Mouse (Mus musculus): ENCODE measurements around the gene Shisa9. TPM values are rescaled to one million over a fixed set of nuclear protein-coding genes. Genes with fewer than 3 reads are reported as not detected.

The Shisa9 gene
- polyA plus RNA-seq, 1 experiment from 2014 or later, result 0.20 TPM

DNA sequence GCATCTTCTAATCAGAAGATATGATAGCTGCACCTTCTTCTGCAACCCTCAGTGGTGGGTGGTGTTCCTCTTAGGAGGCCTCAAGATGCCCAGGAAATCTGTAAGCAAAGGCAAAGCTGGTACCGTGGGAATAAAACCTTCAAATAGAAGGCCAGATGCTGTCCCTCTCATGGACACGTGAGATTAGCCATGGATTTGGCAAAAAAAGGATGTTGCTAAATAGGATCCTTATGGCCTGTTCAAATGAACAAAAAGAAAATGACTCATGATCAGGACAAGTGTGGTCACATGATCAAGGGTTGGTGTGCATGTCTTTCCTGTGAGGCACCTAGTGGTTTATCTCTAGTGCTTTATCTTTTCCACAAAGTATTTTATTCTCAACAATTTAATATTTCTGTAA, 194.1 kb downstream of the Shisa9 start:
- no peak overlapping the region for H3K27ac ChIP-seq (replicated peaks; ENCODE audit: low read depth, low read length)
- H3K9ac ChIP-seq (ENCODE audit: low read length), result no peak overlapping the region
- WGBS, result 81% methylated on average over 2 of the region's 2 CpGs
- H3K4me3 ChIP-seq (ENCODE audit: low read depth, low read length), result no peak overlapping the region
- no peaks in the 10 kb centered on the region for H3K4me1 ChIP-seq (ENCODE audit: control insufficient read depth, insufficient read depth, low read length)
- no peaks in the 10 kb centered on the region for H3K27me3 ChIP-seq (ENCODE audit: control insufficient read depth, insufficient read depth, low read length)
- no peaks in the 10 kb centered on the region for H3K9me3 ChIP-seq (ENCODE audit: control insufficient read depth, low read length)
- DNase-seq (ENCODE audit: low spot score) (no peak), ATAC-seq (ENCODE audit: insufficient number of reproducible peaks, low FRiP score, low TSS enrichment, low read depth) (no peak)
- H3K36me3 ChIP-seq (ENCODE audit: control insufficient read depth, insufficient read depth, low read length), result no peaks in the 10 kb centered on the region
- H3K4me2 ChIP-seq (ENCODE audit: low read depth, severe bottlenecking), result no peak overlapping the region

DNA sequence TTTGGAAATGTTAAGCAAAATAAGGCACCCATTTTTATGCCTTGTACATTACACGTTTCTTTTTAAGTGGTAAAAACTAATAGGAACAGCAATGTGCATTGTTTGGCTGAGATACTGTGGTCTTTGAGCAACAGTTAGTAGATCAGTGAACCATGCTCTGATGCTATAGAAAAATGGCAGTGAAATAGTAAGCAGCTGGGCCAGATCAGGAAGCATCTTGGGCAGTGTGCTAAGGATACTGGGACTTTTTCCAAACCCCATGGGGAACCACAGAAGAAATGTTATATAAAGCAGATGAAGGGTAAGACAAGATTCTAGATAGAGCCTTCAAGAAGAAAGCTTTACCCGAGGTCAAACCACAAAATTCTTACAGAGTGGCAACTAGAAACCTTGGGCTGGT, 205.8 kb downstream of the Shisa9 start:
- H3K4me2 ChIP-seq (ENCODE audit: low read depth, severe bottlenecking), result no peak overlapping the region
- H3K9me3 ChIP-seq (ENCODE audit: control insufficient read depth, low read length), result no peaks in the 10 kb centered on the region
- H3K9ac ChIP-seq (ENCODE audit: low read length), result no peak overlapping the region
- H3K4me1 ChIP-seq (ENCODE audit: control insufficient read depth, insufficient read depth, low read length), result no peaks in the 10 kb centered on the region
- no peak overlapping the region for H3K4me3 ChIP-seq (ENCODE audit: low read depth, low read length)
- no peaks in the 10 kb centered on the region for H3K27me3 ChIP-seq (ENCODE audit: control insufficient read depth, insufficient read depth, low read length)
- H3K27ac ChIP-seq (replicated peaks; ENCODE audit: low read depth, low read length), result no peak overlapping the region
- 76% methylated on average over 2 of the region's 2 CpGs for WGBS
- ATAC-seq (ENCODE audit: insufficient number of reproducible peaks, low FRiP score, low TSS enrichment, low read depth) (no peak), DNase-seq (ENCODE audit: low spot score) (no peak)
- H3K36me3 ChIP-seq (ENCODE audit: control insufficient read depth, insufficient read depth, low read length), result no peaks in the 10 kb centered on the region

DNA sequence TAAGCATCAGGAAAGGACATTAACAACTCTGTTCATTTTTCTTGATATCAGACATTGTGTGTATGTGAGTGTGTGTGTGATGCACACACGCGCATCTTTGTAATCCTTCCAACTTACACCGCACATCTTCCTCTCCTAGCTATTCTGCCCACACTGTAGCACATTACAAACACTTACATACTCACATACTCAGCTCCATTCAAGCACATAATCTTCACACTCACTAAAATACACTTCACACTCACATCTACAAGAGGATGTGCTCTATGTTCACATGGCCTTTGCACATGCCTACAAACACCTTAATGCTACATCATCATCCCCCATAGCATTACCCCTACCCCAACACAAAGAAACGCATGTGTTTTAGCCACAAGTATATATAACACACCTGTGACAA, 212.9 kb downstream of the Shisa9 start:
- ATAC-seq (ENCODE audit: insufficient number of reproducible peaks, low FRiP score, low TSS enrichment, low read depth) (no peak), DNase-seq (ENCODE audit: low spot score) (no peak)
- Histone ChIP-seq H3K9me3 (ENCODE audit: control insufficient read depth, low read length) (no peaks in the 10 kb centered on the region), H3K36me3 (ENCODE audit: control insufficient read depth, insufficient read depth, low read length) (no peaks in the 10 kb centered on the region), H3K9ac (ENCODE audit: low read length) (no peak overlapping the region), H3K27me3 (ENCODE audit: control insufficient read depth, insufficient read depth, low read length) (no peaks in the 10 kb centered on the region), H3K4me1 (ENCODE audit: control insufficient read depth, insufficient read depth, low read length) (no peaks in the 10 kb centered on the region), H3K4me3 (ENCODE audit: low read depth, low read length) (no peak overlapping the region), H3K4me2 (ENCODE audit: low read depth, severe bottlenecking) (no peak overlapping the region), H3K27ac (replicated peaks; ENCODE audit: low read depth, low read length) (no peak overlapping the region)
- WGBS, result 95% methylated on average over 4 of the region's 4 CpGs

DNA sequence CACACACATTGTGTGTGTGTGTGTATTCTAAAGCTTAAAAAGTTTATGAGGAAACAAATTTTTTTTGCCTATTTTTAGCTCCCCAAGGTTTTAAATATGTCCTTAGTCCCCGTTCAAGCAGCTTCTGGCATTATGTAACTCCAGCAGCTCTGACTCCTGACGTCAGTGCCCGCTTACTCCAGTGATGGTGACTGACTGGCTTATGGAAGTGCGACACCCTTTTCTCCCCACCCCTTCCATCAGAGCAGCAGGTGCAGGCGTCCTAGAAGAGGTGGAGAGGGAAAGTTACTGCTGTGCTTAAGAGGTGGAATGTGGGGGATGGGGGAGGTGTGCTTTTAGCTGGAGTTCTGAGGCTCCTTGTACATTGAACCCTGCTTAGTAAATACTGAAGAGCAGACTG, 213.7 kb downstream of the Shisa9 start:
- H3K4me3 ChIP-seq (ENCODE audit: low read depth, low read length), result no peak overlapping the region
- DNase-seq (ENCODE audit: low spot score) (no peak), ATAC-seq (ENCODE audit: insufficient number of reproducible peaks, low FRiP score, low TSS enrichment, low read depth) (no peak)
- WGBS, result 51% methylated on average over 5 of the region's 5 CpGs
- H3K36me3 ChIP-seq (ENCODE audit: control insufficient read depth, insufficient read depth, low read length), result no peaks in the 10 kb centered on the region
- H3K9ac ChIP-seq (ENCODE audit: low read length), result no peak overlapping the region
- H3K4me1 ChIP-seq (ENCODE audit: control insufficient read depth, insufficient read depth, low read length), result no peaks in the 10 kb centered on the region
- H3K27me3 ChIP-seq (ENCODE audit: control insufficient read depth, insufficient read depth, low read length), result no peaks in the 10 kb centered on the region
- no peak overlapping the region for H3K4me2 ChIP-seq (ENCODE audit: low read depth, severe bottlenecking)
- no peaks in the 10 kb centered on the region for H3K9me3 ChIP-seq (ENCODE audit: control insufficient read depth, low read length)
- no peak overlapping the region for H3K27ac ChIP-seq (replicated peaks; ENCODE audit: low read depth, low read length)

DNA sequence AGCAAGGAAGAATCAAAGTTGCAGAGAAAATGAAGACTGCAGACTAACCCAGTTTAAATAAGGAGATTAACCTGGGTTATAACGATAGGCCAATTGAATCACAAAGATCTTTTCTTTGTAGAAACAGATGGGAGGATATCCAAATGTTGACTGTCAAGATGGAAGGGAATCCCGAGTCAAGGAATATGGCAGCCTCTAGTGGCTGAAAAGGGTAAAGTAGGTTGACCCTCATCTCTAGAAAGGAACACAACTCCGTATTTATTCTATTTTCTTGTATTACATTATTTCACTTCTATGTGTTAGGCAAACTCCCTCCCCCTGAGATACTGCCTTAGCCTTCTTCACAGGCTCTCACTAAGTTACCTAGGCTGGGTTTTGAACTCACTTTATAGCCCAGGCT, 217.3 kb downstream of the Shisa9 start:
- H3K27me3 ChIP-seq (ENCODE audit: control insufficient read depth, insufficient read depth, low read length), result no peaks in the 10 kb centered on the region
- ATAC-seq (ENCODE audit: insufficient number of reproducible peaks, low FRiP score, low TSS enrichment, low read depth) (no peak), DNase-seq (ENCODE audit: low spot score) (no peak)
- 42% methylated on average over 3 of the region's 3 CpGs for WGBS
- H3K4me1 ChIP-seq (ENCODE audit: control insufficient read depth, insufficient read depth, low read length), result no peaks in the 10 kb centered on the region
- H3K9ac ChIP-seq (ENCODE audit: low read length), result no peak overlapping the region
- no peaks in the 10 kb centered on the region for H3K36me3 ChIP-seq (ENCODE audit: control insufficient read depth, insufficient read depth, low read length)
- no peaks in the 10 kb centered on the region for H3K9me3 ChIP-seq (ENCODE audit: control insufficient read depth, low read length)
- no peak overlapping the region for H3K4me2 ChIP-seq (ENCODE audit: low read depth, severe bottlenecking)
- no peak overlapping the region for H3K4me3 ChIP-seq (ENCODE audit: low read depth, low read length)
- H3K27ac ChIP-seq (replicated peaks; ENCODE audit: low read depth, low read length), result no peak overlapping the region

DNA sequence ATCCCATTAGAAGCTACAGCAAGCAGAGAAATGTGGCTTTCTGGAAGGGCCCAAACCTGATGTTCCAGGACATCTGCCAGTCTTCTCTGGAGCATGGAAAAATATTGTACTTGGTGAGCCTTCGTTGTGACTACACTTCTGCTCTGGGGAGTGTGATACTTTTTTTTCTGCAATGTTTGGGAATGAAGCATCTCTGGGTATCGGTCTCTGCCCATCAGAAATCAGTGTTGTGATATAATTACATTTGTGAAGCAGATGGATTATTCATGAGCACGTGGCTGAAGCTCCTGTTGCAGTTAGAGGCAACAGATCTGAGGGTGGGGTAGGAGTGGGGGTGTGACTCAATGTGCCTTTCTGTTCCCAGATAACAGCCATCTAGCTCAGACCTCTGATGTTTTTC, 218.2 kb downstream of the Shisa9 start:
- no peak overlapping the region for H3K9ac ChIP-seq (ENCODE audit: low read length)
- H3K4me3 ChIP-seq (ENCODE audit: low read depth, low read length), result no peak overlapping the region
- WGBS, result 66% methylated on average over 3 of the region's 3 CpGs
- H3K36me3 ChIP-seq (ENCODE audit: control insufficient read depth, insufficient read depth, low read length), result no peaks in the 10 kb centered on the region
- no peaks in the 10 kb centered on the region for H3K4me1 ChIP-seq (ENCODE audit: control insufficient read depth, insufficient read depth, low read length)
- no peaks in the 10 kb centered on the region for H3K27me3 ChIP-seq (ENCODE audit: control insufficient read depth, insufficient read depth, low read length)
- ATAC-seq (ENCODE audit: insufficient number of reproducible peaks, low FRiP score, low TSS enrichment, low read depth) (no peak), DNase-seq (ENCODE audit: low spot score) (no peak)
- no peak overlapping the region for H3K27ac ChIP-seq (replicated peaks; ENCODE audit: low read depth, low read length)
- no peak overlapping the region for H3K4me2 ChIP-seq (ENCODE audit: low read depth, severe bottlenecking)
- H3K9me3 ChIP-seq (ENCODE audit: control insufficient read depth, low read length), result no peaks in the 10 kb centered on the region

DNA sequence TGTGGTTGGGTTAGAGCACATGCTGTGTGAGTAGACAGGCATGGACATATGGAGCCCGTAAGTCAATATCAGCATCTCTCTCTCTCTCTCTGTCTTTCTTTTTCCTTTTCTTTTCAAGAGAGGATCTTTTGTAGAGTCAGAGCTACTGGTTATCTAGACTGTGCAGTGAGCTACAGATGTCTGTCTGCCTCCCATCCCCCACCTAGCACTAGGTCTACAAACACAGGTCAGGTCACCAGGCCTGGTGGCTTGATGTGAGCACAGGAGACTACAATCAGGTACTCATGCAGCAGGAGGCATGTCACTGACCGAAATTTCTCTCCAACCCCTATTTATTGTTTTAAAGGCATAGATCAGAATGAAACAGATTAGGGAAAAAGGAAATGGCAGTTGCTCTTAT, 219.1 kb downstream of the Shisa9 start:
- Histone ChIP-seq H3K9ac (ENCODE audit: low read length) (no peak overlapping the region), H3K27me3 (ENCODE audit: control insufficient read depth, insufficient read depth, low read length) (no peaks in the 10 kb centered on the region), H3K4me1 (ENCODE audit: control insufficient read depth, insufficient read depth, low read length) (no peaks in the 10 kb centered on the region), H3K36me3 (ENCODE audit: control insufficient read depth, insufficient read depth, low read length) (no peaks in the 10 kb centered on the region), H3K4me3 (ENCODE audit: low read depth, low read length) (no peak overlapping the region), H3K9me3 (ENCODE audit: control insufficient read depth, low read length) (no peaks in the 10 kb centered on the region), H3K4me2 (ENCODE audit: low read depth, severe bottlenecking) (no peak overlapping the region), H3K27ac (replicated peaks; ENCODE audit: low read depth, low read length) (no peak overlapping the region)
- no peak for ATAC-seq (ENCODE audit: insufficient number of reproducible peaks, low FRiP score, low TSS enrichment, low read depth)
- no peak for DNase-seq (ENCODE audit: low spot score)
- WGBS, result 75% methylated on average over 2 of the region's 2 CpGs

DNA sequence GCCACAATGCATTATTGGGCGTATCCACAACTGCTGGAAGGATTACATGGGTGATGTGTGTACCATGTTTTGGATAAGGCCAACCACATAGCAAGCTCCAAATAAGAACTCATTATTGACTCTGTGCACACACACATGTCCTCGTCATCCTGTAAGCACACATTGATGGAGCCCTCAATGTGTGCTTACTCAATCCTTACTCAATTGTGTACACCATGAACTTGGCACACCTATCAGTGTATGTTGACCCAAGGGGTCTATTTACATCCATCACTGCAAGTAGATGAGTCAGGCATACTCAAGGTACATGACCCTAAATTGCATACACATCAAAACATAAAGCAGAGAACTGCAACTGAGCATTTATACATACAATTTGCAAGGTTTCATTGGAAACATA, 220.5 kb downstream of the Shisa9 start:
- no peak for ATAC-seq (ENCODE audit: insufficient number of reproducible peaks, low FRiP score, low TSS enrichment, low read depth)
- H3K9me3 ChIP-seq (ENCODE audit: control insufficient read depth, low read length), result no peaks in the 10 kb centered on the region
- no peak overlapping the region for H3K4me3 ChIP-seq (ENCODE audit: low read depth, low read length)
- DNase-seq (ENCODE audit: low spot score), result no peak
- 85% methylated on average over 2 of the region's 2 CpGs for WGBS
- H3K9ac ChIP-seq (ENCODE audit: low read length), result no peak overlapping the region
- no peaks in the 10 kb centered on the region for H3K27me3 ChIP-seq (ENCODE audit: control insufficient read depth, insufficient read depth, low read length)
- no peaks in the 10 kb centered on the region for H3K4me1 ChIP-seq (ENCODE audit: control insufficient read depth, insufficient read depth, low read length)
- no peaks in the 10 kb centered on the region for H3K36me3 ChIP-seq (ENCODE audit: control insufficient read depth, insufficient read depth, low read length)
- H3K4me2 ChIP-seq (ENCODE audit: low read depth, severe bottlenecking), result no peak overlapping the region
- no peak overlapping the region for H3K27ac ChIP-seq (replicated peaks; ENCODE audit: low read depth, low read length)

DNA sequence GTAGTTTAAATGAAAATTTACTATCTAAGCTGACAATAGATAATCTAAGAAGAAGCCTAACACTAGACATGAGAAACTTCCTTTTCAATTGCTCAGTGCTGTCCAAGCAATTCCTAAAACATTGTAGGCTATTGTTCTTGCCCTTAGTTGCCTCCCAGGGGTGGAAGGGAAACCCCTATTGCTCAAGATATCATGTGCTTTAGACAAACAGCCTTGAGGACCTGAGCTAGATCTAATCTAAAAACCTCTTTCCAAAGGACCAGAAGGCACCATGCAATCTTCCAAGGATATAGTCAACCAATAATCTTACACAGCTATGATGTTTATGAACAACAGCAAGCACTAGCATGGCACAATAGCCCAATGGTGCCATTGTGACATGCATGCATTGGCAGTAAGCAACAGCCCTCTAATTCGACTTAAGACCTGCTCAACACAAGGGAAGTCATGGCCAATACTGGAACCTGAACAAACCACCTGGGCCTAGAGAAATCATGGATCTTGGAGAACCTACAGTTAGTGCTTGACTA, 222.6 kb downstream of the Shisa9 start:
- no peaks in the 10 kb centered on the region for H3K27me3 ChIP-seq (ENCODE audit: control insufficient read depth, insufficient read depth, low read length)
- no peaks in the 10 kb centered on the region for H3K4me1 ChIP-seq (ENCODE audit: control insufficient read depth, insufficient read depth, low read length)
- H3K27ac ChIP-seq (replicated peaks; ENCODE audit: low read depth, low read length), result no peak overlapping the region
- H3K9ac ChIP-seq (ENCODE audit: low read length), result no peak overlapping the region
- no peaks in the 10 kb centered on the region for H3K36me3 ChIP-seq (ENCODE audit: control insufficient read depth, insufficient read depth, low read length)
- DNase-seq (ENCODE audit: low spot score), result no peak
- no peak overlapping the region for H3K4me2 ChIP-seq (ENCODE audit: low read depth, severe bottlenecking)
- no peaks in the 10 kb centered on the region for H3K9me3 ChIP-seq (ENCODE audit: control insufficient read depth, low read length)
- no peak for ATAC-seq (ENCODE audit: insufficient number of reproducible peaks, low FRiP score, low TSS enrichment, low read depth)
- no peak overlapping the region for H3K4me3 ChIP-seq (ENCODE audit: low read depth, low read length)
- WGBS, result 79% methylated on average over 1 of the region's 1 CpGs
